8 mouse cellular contexts compared by ENCODE assay signal in the genomic region with DNA sequence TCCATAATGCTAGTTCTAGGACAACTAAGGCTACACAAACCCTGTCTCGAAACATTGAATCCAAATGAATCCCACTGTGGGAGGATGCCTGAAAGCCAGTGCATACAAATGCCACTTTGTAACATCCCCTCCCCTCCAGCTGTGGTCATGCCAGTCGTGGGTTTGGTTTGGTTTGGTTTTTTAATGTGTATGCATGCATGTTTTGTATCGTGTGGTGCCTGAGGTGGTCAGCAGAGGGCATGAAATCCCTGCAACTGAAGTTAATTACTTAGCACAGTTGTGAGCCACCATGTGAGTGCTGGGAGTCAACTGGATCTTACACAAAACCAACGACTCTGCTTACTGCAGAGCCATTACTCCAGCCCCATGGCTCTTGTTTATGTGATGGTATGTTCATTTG. TPM values are rescaled to one million over a fixed set of nuclear protein-coding genes. Genes with fewer than 3 reads are reported as not detected.
DNase-seq lines count a peak whose midpoint lies in the region; ATAC-seq lines count a peak whose summit lies in the region.

No protein-coding gene starts in this region.

- WGBS in heart, embryonic 12.5 days, result 76% methylated on average over 4 of the region's 4 CpGs
- WGBS in embryonic facial prominence, embryonic 11.5 days, result 64% methylated on average over 4 of the region's 4 CpGs

- ATAC-seq in heart, embryonic 12.5 days (ENCODE audit: insufficient number of reproducible peaks, low FRiP score), result peak; percentile 39; the same call in 1 of the 2 replicates
- 0 out of 2 replicates have a peak, but pooled peaks have one; percentile 15 for ATAC-seq in embryonic facial prominence, embryonic 11.5 days (replicated peaks; ENCODE audit: insufficient number of reproducible peaks, low FRiP score, low TSS enrichment, low read depth)
- ATAC-seq in inflammation-experienced regulatory T-cells, adult 6 months, result no peak

- no peak for DNase-seq in heart, postnatal 25 days (ENCODE audit: low spot score)
- peak; percentile 53 for DNase-seq in 416B (ENCODE audit: low read depth)
- DNase-seq in embryonic facial prominence, embryonic 11.5 days (ENCODE audit: low spot score), result no peak
- peak; percentile 3 to 29 for DNase-seq in kidney, postnatal 36 days
- no peak for DNase-seq in right cerebral cortex, postnatal 14 days
- no peak for DNase-seq in thymus, postnatal 0 days (ENCODE audit: low spot score)

- no peaks in the 10 kb centered on the region for H3K9me3 ChIP-seq in heart, embryonic 12.5 days (replicated peaks)
- H3K9me3 ChIP-seq in embryonic facial prominence, embryonic 11.5 days (replicated peaks; ENCODE audit: control insufficient read depth, low read length), result no peaks in the 10 kb centered on the region

- no peak overlapping the region for H3K4me2 ChIP-seq in heart, embryonic 12.5 days
- H3K4me2 ChIP-seq in embryonic facial prominence, embryonic 11.5 days (ENCODE audit: low read depth, low read length), result no peak overlapping the region

- intact Hi-C loops in heart, postnatal 25 days (cut with DNase I), result no loop called here

- H3K27me3 ChIP-seq in heart, embryonic 12.5 days (replicated peaks), result no peaks in the 10 kb centered on the region
- H3K27me3 ChIP-seq in embryonic facial prominence, embryonic 11.5 days (ENCODE audit: control insufficient read depth, insufficient read depth, low read length), result no peaks in the 10 kb centered on the region

- H3K4me3 ChIP-seq in heart, embryonic 12.5 days, result no peak overlapping the region
- H3K4me3 ChIP-seq in embryonic facial prominence, embryonic 11.5 days (ENCODE audit: low read depth, low read length), result no peak overlapping the region

- H3K4me1 ChIP-seq in heart, embryonic 12.5 days (replicated peaks), result peaks cover 10% of the 10 kb centered on the region; the same call in 1 of the 2 replicates
- no peaks in the 10 kb centered on the region for H3K4me1 ChIP-seq in embryonic facial prominence, embryonic 11.5 days (ENCODE audit: control insufficient read depth, insufficient read depth, low read length)

- H3K36me3 ChIP-seq in heart, embryonic 12.5 days, result peaks cover 38% of the 10 kb centered on the region
- no peaks in the 10 kb centered on the region for H3K36me3 ChIP-seq in embryonic facial prominence, embryonic 11.5 days (replicated peaks; ENCODE audit: control insufficient read depth, insufficient read depth, low read depth, low read length)

- no peak overlapping the region for H3K27ac ChIP-seq in heart, embryonic 12.5 days (ENCODE audit: poor library complexity, severe bottlenecking)
- H3K27ac ChIP-seq in embryonic facial prominence, embryonic 11.5 days (replicated peaks; ENCODE audit: low read depth, low read length), result no peak overlapping the region

- no peak overlapping the region for H3K9ac ChIP-seq in heart, embryonic 12.5 days
- H3K9ac ChIP-seq in embryonic facial prominence, embryonic 11.5 days (replicated peaks; ENCODE audit: low read length), result no peak overlapping the region

RNA-seq across cellular contexts. Expression of gene Eif4e, which starts 32.5 kb away (rescaled TPM):
- polyA plus RNA-seq in heart, embryonic 12.5 days (2016; fragmentation: Nextera tagmentation; extraction: Ambion mirVana), result 244 and 259 TPM in 2 replicates
- 100 to 1,000 TPM; 171 to 172 TPM for total RNA-seq in heart, postnatal 25 days (2021)
- 559 and 560 TPM in 2 replicates for polyA plus RNA-seq in embryonic facial prominence, embryonic 11.5 days (2014; fragmentation: Nextera tagmentation; extraction: Ambion mirVana)
- polyA plus RNA-seq in inflammation-experienced regulatory T-cells, adult 6 months (2017; shearing (Covaris generic)), result 100 to 1,000 TPM; 233 to 405 (median 322) TPM
- polyA plus RNA-seq in thymus, postnatal 0 days (2015; fragmentation: Nextera tagmentation; extraction: Ambion mirVana), result 251 and 280 TPM in 2 replicates

Comparison
In these comparisons a context has a peak if more than half of its experiments do, and no peak if none do; other contexts are left out.
1. DNase-seq: peak in 416B (single experiment) and kidney, postnatal 36 days (2 of 2); none in heart, postnatal 25 days (single experiment), embryonic facial prominence, embryonic 11.5 days (single experiment), right cerebral cortex, postnatal 14 days (single experiment) and thymus, postnatal 0 days (single experiment).